Mouse (Mus musculus): ENCODE data around the gene Osbpl10.
"Not testable (repeated sequence)": the region's sequence is repeated elsewhere in the genome, so short reads cannot be mapped to it uniquely, and the experiment has no call there.

The Osbpl10 gene

DNA sequence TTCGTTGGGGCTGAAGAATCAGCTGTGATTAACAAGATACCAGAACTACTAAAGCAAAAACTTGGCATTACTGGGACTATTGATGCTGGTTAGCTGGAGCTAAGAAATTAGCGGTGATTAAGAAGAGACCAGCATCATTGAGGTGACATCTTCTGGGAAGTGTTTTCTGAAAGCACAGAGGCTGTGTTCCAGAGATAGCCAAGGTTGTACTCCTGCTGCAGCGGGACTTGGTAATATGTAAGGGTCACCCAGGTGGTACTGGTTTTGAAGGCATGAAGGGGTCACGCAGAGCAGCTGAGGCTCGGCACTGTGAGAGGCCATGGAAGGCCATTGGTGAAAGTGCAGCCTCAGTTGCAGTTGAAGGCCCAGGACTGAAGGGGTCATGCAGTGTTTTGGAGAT lies 294.1 kb downstream of the Osbpl10 start:
- DNase-seq (ENCODE audit: low read depth, low spot score), result not testable (repeated sequence)

DNA sequence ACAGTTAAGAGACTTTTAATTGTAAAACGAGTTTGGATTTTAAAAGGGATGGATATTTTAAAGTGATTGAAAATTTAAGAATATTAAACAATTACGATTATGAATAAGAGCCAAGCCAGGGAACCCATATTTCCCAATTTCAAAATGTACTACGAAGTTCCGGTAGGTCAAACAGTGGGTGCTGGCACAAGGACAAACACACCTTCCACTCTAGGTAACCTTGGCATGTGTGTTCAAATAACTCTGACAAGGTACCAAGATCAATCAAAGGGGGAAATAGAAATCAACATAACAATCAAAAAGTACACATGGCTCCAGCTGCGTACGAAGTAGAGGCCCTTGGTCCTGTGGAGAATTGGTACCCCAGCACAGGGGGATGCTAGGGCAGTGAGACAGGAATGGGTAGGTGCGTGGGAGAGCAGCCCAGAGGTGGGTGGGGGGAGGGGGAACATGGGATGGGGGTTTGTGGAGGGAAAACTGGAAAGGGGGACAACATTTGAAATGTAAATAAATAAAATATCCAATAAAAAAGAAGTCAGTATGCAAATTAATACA lies 294.8 kb downstream of the Osbpl10 start:
- DNase-seq (ENCODE audit: low read depth, low spot score), result no peak

DNA sequence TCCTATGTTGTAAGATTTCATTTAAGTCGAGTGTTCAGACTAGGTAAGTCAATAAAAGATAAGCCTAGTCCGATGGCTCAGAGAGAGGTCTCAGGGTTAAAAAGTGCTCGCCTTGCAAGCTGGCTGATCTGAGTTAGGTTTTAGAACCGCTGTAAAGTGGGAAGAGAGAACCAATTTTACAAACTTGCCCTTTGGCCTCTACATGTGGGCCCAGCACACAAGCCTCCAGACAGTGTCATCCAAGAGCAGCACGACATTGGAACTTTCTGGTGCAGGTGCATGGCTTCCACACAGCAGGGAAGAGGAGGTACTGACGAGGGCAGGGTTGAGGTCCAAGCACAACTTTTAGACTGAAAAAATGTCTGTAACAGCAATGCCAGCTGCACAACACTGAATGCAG lies 296.4 kb downstream of the Osbpl10 start:
- no peak for DNase-seq (ENCODE audit: low read depth, low spot score)

- no peak for DNase-seq (ENCODE audit: low read depth, low spot score)
Observed at GRCm38 (mm10) chr9:115278641-115279040, 300.3 kb downstream of the Osbpl10 start.

All from c-Kit-negative CD71-positive TER-119-positive erythroid progenitor cells, embryonic 14.5 days (primary cell).